Mouse (Mus musculus) bone marrow, adult 2 months (tissue): ENCODE measurements at regions not wholly inside any gene's neighbourhood (a gene's known extent, or its start where the extent isn't known, plus 50 kb on each side); places are given as distances from the start of the nearest gene placed in this dataset.

Experiments
- H3K27ac ChIP-seq: fragments of 200-500 bp; 2 replicates; pipeline ENCODE4 v1.5.1; 2012; ENCODE audit warnings: low read depth, mild to moderate bottlenecking, control low read depth, inconsistent platforms, low read length; ENCODE audit not compliant: control insufficient read depth, poor library complexity, insufficient read depth
- H3K4me1 ChIP-seq: fragments of 200-500 bp; 2 replicates; pipeline ENCODE4 v1.6.1; 2011; ENCODE audit warnings: low read length; ENCODE audit not compliant: control insufficient read depth, insufficient read depth
- H3K4me3 ChIP-seq: fragments of 200-500 bp; replicated peaks from 2 replicates; pipeline ENCODE3; 2011; ENCODE audit warnings: mild to moderate bottlenecking, low read depth, low read length, control low read depth; ENCODE audit not compliant: control insufficient read depth
- CTCF ChIP-seq: fragments of 200-500 bp; IDR thresholded peaks from 2 replicates; pipeline ENCODE4 v1.5.1; 2011; ENCODE audit warnings: low read length, control low read depth; ENCODE audit not compliant: control insufficient read depth, insufficient read depth
- POLR2A ChIP-seq: fragments of 200-500 bp; IDR thresholded peaks from 2 replicates; pipeline ENCODE4 v1.6.1; 2011; ENCODE audit warnings: low read depth, mild to moderate bottlenecking, control low read depth, low read length, borderline replicate concordance; ENCODE audit not compliant: control insufficient read depth
- WGBS: fragments of 180-500 bp; shearing (Covaris S2); methylation state at CpG from one replicate; pipeline ENCODE4 v1.1.7; 2018; 5-methylcytosine and 5-hydroxymethylcytosine counted together

- Histone ChIP-seq H3K4me1 (no peaks in the 10 kb centered on the region), H3K4me3 (no peak overlapping the region), H3K27ac (no peak overlapping the region)
- TF ChIP-seq POLR2A: no peak
- TF ChIP-seq CTCF: no peak
- 86% methylated on average over 8 of the region's 8 CpGs for WGBS
These were observed 182.0 kb upstream of the Hnrnpa3 start for GRCm38 (mm10) chr2:75477076-75477475.

- Histone ChIP-seq H3K4me1 (no peaks in the 10 kb centered on the region), H3K4me3 (no peak overlapping the region), H3K27ac (no peak overlapping the region)
- no peak for TF ChIP-seq CTCF
- TF ChIP-seq POLR2A: no peak
- WGBS: 81% methylated on average over 5 of the region's 5 CpGs
These were observed 179.5 kb upstream of the Hnrnpa3 start for GRCm38 (mm10) chr2:75479546-75479945.

GRCm38 (mm10) chr2:75481863-75482262 is 177.2 kb upstream of the Hnrnpa3 start:
- Histone ChIP-seq H3K4me1 (no peaks in the 10 kb centered on the region), H3K27ac (no peak overlapping the region), H3K4me3 (no peak overlapping the region)
- no peak for TF ChIP-seq CTCF
- TF ChIP-seq POLR2A: no peak
- 83% methylated on average over 8 of the region's 8 CpGs for WGBS

DNA sequence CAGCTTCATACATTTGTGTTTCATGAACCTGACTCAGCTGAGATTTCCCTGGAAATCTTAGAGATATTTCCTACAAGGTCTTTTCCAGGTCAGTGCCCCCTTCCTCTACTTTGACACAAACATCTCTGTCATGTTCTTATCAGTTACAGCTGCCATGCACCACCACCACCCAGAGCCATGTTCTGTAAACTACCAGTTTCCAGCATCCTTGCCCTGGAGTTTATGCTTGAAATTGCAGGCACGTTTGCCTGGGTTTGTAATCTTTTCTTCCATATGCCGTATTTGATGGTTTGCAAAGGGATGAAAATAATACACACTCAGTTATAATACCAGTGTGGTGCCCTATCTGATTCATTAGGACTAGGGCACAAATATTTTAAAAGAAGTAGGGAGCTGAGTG is 176.6 kb upstream of the Hnrnpa3 start:
- H3K27ac ChIP-seq: no peak overlapping the region
- no peaks in the 10 kb centered on the region for H3K4me1 ChIP-seq
- TF ChIP-seq POLR2A: no peak
- TF ChIP-seq CTCF: no peak
- no peak overlapping the region for H3K4me3 ChIP-seq
- 69% methylated on average over 2 of the region's 2 CpGs for WGBS

GRCm38 (mm10) chr2:75484951-75485350 is 174.1 kb upstream of the Hnrnpa3 start:
- H3K4me3 ChIP-seq: no peak overlapping the region
- no peaks in the 10 kb centered on the region for H3K4me1 ChIP-seq
- WGBS: 75% methylated on average over 10 of the region's 10 CpGs
- no peak for TF ChIP-seq POLR2A
- TF ChIP-seq CTCF: no peak
- H3K27ac ChIP-seq: no peak overlapping the region

GRCm38 (mm10) chr2:75491150-75491549 is 167.9 kb upstream of the Hnrnpa3 start:
- TF ChIP-seq CTCF (no peak), POLR2A (no peak)
- Histone ChIP-seq H3K27ac (no peak overlapping the region), H3K4me1 (no peaks in the 10 kb centered on the region), H3K4me3 (no peak overlapping the region)
- 69% methylated on average over 1 of the region's 1 CpGs for WGBS

DNA sequence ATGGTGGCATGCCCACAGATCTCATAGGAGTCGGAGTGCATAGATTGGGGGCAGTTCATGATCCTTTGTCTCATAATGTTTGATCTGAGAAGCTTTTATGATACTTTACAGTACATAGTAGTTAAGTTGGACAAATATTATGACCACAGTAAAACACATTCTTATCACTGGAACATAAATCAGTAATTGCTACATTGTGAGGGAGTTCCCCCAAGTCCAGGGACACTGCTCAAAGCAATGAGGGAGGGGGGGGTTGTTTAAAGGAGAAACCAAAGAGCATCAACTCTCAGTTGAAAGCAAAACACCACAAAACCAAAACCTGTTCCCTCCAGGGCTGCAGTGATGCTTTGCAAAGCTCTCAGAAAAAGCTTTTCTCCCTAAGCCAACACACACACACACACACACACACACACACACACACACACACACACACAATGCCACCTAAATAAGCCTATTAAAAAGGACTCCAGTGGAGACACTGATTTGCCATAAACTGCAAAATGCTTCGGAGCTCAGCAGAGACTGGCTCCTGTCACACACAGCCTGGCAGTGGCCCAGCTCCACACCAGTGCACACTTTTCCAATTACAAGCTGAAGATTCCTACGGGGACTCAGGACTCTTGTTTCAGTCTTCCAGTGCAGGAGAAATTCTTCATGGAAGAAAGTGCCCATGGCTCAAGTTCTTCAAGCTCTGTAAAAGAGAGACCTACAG is 167.1 kb upstream of the Hnrnpa3 start:
- WGBS: 80% methylated on average over 3 of the region's 3 CpGs
- H3K4me3 ChIP-seq: no peak overlapping the region
- no peak for TF ChIP-seq CTCF
- no peak for TF ChIP-seq POLR2A
- H3K4me1 ChIP-seq: no peaks in the 10 kb centered on the region
- no peak overlapping the region for H3K27ac ChIP-seq

DNA sequence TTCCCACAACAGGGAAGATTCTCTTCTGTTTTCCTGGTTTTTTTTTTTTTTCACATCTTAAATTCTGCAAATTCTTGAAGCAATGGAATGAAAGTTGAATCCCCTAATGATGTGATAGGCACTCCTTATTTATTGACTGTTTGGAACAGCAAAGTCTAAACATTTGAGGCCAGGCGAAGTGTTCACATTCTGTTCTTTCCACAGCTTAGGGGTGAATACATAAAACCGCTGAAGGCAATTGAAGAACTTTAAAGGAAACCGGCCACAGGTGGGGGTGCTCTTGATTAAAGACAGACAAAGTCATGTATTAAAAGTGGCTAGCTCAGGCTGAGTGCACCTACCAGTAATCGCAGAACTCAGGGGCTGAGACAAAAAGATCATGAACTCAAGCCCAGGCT is 166.6 kb upstream of the Hnrnpa3 start:
- 84% methylated on average over 4 of the region's 4 CpGs for WGBS
- no peak overlapping the region for H3K4me3 ChIP-seq

GRCm38 (mm10) chr2:75496606-75497240 is 162.3 kb upstream of the Hnrnpa3 start:
- no peak for TF ChIP-seq POLR2A
- TF ChIP-seq CTCF: no peak
- 74% methylated on average over 5 of the region's 5 CpGs for WGBS
- Histone ChIP-seq H3K4me1 (no peaks in the 10 kb centered on the region), H3K27ac (no peak overlapping the region), H3K4me3 (no peak overlapping the region)

More for the DNA sequence above, 166.6 kb upstream of the Hnrnpa3 start:
- TF ChIP-seq POLR2A: no peak
- TF ChIP-seq CTCF: no peak
- no peak overlapping the region for H3K27ac ChIP-seq
- no peaks in the 10 kb centered on the region for H3K4me1 ChIP-seq
